Mouse (Mus musculus): Measurements from ENCODE around the gene Gm11011. TPM values are rescaled to one million over a fixed set of nuclear protein-coding genes. Genes with fewer than 3 reads are reported as not detected.
"Not testable (repeated sequence)": the region's sequence is repeated elsewhere in the genome, so short reads cannot be mapped to it uniquely, and the experiment has no call there.

The Gm11011 gene
- polyA plus RNA-seq (2012; rRNA removed), result not detected in 2 replicates

DNA sequence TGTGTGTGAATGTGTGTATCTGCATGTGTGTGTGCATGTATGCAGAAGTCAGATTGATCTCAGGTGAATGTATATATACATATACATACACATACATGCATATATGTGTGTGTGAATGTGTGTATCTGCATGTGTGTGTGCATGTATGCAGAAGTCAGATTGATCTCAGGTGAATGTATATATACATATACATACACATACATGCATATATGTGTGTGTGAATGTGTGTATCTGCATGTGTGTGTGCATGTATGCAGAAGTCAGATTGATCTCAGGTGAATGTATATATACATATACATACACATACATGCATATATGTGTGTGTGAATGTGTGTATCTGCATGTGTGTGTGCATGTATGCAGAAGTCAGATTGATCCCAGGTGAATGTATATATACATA, at the start of gene Gm11011:
TSS of gene Gm11011 (minus strand) at position 101 of the 400 bp plus-strand sequence.
- not testable (repeated sequence) for H3K4me1 ChIP-seq (ENCODE audit: control insufficient read depth, insufficient read depth, insufficient read length); H3K4me3 ChIP-seq (ENCODE audit: extremely low read depth, insufficient read depth, insufficient read length); H3K27me3 ChIP-seq (ENCODE audit: control insufficient read depth, insufficient read depth, low read length); H3K27ac ChIP-seq (ENCODE audit: insufficient read depth, low read length); DNase-seq (ENCODE audit: low read depth in 1 of 2, low spot score in 2 of 2); H3K36me3 ChIP-seq (ENCODE audit: control insufficient read depth, insufficient read depth, low read length)

DNA sequence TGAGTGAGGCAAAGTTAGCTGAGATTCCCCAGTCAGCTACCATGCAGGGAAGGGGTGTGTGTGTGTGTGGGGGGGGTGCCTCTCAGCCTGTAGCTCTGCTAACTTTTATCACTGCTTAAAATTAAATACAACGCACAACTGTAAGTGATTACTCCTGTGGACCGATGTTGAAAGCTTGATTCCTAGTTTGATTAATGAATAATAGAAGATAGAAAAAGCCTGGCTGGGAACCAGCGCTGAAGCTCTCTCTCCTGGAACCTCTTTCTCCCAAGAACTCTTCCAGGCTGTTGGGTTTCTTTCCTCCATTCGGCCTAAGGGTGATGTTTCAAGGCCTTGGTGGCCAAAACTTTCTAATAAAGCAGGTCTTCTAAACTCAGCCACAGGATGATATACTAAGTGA, 48.9 kb upstream of the Gm11011 start:
- H3K27me3 ChIP-seq (ENCODE audit: control insufficient read depth, insufficient read depth, low read length), result no peaks in the 10 kb centered on the region; the same call in 1 of the 2 replicates
- H3K36me3 ChIP-seq (ENCODE audit: control insufficient read depth, insufficient read depth, low read length), result no peaks in the 10 kb centered on the region
- no peak overlapping the region for H3K27ac ChIP-seq (ENCODE audit: insufficient read depth, low read length)
- no peaks in the 10 kb centered on the region for H3K4me1 ChIP-seq (ENCODE audit: control insufficient read depth, insufficient read depth, insufficient read length)
- TF ChIP-seq POLR2A (IDR thresholded peaks at IDR 0.05; ENCODE audit: low read depth, low read length), result no peak
- no peak for TF ChIP-seq CTCF (IDR thresholded peaks at IDR 0.05; ENCODE audit: extremely low read depth, insufficient read depth, insufficient read length, insufficient replicate concordance)
- DNase-seq (ENCODE audit: low read depth in 1 of 2, low spot score in 2 of 2), result no peak
- 83% methylated on average over 4 of the region's 4 CpGs for WGBS
- H3K4me3 ChIP-seq (ENCODE audit: extremely low read depth, insufficient read depth, insufficient read length), result no peak overlapping the region

DNA sequence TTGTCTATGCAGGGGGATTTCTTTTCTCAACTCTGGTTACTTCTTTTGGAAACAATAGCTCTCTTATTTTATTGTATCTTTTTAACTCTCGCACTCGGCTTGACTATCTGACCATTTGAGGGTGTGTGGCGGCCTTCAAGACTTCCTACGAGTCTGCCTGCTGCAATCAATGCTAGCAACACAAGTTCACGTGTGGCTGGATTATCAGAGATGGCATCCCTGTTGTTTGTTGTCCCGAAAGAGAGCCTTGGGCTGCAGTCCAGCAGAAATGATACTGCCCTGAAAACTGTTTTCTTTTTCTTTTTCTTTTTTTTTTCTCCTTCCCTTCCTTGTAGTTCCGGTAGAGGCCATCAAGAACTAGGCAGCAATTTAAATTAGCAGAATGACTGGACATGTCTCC, 47.9 kb upstream of the Gm11011 start:
- no peak for DNase-seq (ENCODE audit: low read depth in 1 of 2, low spot score in 2 of 2)
- WGBS, result 71% methylated on average over 7 of the region's 7 CpGs
- peak overlapping the region; percentile 38 for H3K27ac ChIP-seq (ENCODE audit: insufficient read depth, low read length)
- H3K36me3 ChIP-seq (ENCODE audit: control insufficient read depth, insufficient read depth, low read length), result no peaks in the 10 kb centered on the region
- no peaks in the 10 kb centered on the region for H3K4me1 ChIP-seq (ENCODE audit: control insufficient read depth, insufficient read depth, insufficient read length)
- H3K27me3 ChIP-seq (ENCODE audit: control insufficient read depth, insufficient read depth, low read length), result no peaks in the 10 kb centered on the region; the same call in 1 of the 2 replicates
- no peak for TF ChIP-seq POLR2A (IDR thresholded peaks at IDR 0.05; ENCODE audit: low read depth, low read length)
- no peak overlapping the region for H3K4me3 ChIP-seq (ENCODE audit: extremely low read depth, insufficient read depth, insufficient read length)

DNA sequence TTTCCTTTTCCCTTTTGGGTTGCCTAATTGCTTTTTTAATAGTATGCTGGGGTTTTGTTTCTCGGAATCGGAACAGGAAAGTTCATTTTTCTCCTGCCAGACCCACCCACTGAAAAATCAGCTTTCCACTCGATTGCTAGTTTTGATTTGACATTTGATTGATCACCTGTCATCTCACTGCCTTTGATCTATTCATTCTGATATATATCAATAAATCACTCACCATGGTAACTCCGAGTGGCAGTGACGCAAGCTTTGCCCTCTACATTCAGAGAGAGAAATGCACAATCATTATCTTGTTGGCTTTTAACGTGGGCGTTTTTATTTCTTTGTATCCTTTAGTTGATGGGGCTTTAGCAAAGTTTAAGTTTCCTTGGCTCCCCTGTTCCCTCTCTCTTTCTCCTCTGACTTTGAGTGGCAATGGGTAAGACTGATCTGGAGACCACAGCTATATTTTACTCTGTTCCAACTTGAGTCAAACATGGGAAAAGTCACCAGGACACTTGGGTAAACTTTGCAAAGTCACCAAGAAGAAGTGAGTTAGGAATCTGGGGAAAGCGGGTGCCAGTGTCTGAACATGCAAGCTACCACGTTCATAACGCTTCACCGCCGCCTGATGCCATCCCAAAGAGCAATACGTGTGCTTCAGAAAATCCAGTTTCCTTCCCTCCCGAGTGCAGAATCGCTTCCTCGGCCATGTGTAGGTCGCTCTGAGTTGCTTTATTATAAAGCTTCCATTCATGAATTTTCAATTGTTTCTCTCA, 47.3 kb upstream of the Gm11011 start:
- no peak for TF ChIP-seq CTCF (IDR thresholded peaks at IDR 0.05; ENCODE audit: extremely low read depth, insufficient read depth, insufficient read length, insufficient replicate concordance)
- no peak for TF ChIP-seq POLR2A (IDR thresholded peaks at IDR 0.05; ENCODE audit: low read depth, low read length)
- WGBS, result 59% methylated on average over 17 of the region's 17 CpGs
- Histone ChIP-seq H3K27me3 (ENCODE audit: control insufficient read depth, insufficient read depth, low read length) (no peaks in the 10 kb centered on the region; the same call in 1 of the 2 replicates), H3K4me3 (ENCODE audit: extremely low read depth, insufficient read depth, insufficient read length) (peak overlapping the region; percentile 30), H3K36me3 (ENCODE audit: control insufficient read depth, insufficient read depth, low read length) (no peaks in the 10 kb centered on the region), H3K27ac (ENCODE audit: insufficient read depth, low read length) (no peak overlapping the region; the same call in 1 of the 2 replicates), H3K4me1 (ENCODE audit: control insufficient read depth, insufficient read depth, insufficient read length) (no peaks in the 10 kb centered on the region)
- DNase-seq (ENCODE audit: low read depth in 1 of 2, low spot score in 2 of 2), result no peak

DNA sequence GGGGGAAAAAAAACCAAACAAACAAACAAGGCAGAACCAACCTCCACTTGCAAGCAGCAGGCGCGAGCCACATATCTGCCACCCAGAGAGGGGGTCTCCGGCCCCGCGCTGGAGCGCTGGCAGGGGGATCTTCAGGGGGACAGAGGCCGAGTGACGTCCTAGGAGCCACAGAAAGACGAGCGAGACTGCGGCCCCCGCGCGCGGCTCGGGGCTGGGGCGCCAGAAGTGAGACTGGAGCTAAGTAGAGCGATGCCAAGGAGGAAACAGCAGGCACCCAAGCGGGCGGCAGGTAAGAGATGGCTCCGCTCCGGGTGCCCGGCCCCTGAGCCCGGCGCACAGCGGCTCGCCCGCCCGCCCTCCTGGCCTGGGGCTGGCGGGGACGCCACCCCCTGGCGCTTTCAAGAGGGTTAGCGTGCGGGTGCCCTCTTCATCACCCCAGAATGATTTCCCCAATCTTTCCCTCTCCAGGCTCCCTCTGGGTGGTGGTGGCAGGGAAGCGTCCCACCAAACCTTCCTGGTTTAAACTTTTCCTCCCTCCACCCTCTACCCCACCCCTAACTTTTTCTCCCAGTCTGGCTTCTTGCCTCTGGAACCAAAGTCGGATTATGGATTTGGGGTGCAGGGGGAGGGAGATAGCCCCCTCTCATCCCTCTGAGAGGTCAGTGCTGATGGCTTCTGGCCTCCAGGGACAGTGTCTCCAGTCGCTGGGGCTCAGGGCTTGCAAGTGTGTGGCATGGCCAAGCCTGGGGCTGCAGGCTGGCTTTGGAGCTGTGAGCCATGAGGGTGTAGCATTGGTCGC, 46.1 kb upstream of the Gm11011 start:
- WGBS, result 1% methylated on average over 38 of the region's 38 CpGs
- DNase-seq (ENCODE audit: low read depth in 1 of 2, low spot score in 2 of 2), result no peak
- TF ChIP-seq CTCF (IDR thresholded peaks at IDR 0.05; ENCODE audit: extremely low read depth, insufficient read depth, insufficient read length, insufficient replicate concordance) (no peak), POLR2A (IDR thresholded peaks at IDR 0.05; ENCODE audit: low read depth, low read length) (no peak)
- Histone ChIP-seq H3K36me3 (ENCODE audit: control insufficient read depth, insufficient read depth, low read length) (no peaks in the 10 kb centered on the region), H3K27ac (ENCODE audit: insufficient read depth, low read length) (peak overlapping the region; percentile 55), H3K4me1 (ENCODE audit: control insufficient read depth, insufficient read depth, insufficient read length) (no peaks in the 10 kb centered on the region), H3K4me3 (ENCODE audit: extremely low read depth, insufficient read depth, insufficient read length) (peak overlapping the region; percentile 37; the same call in 1 of the 2 replicates), H3K27me3 (ENCODE audit: control insufficient read depth, insufficient read depth, low read length) (no peaks in the 10 kb centered on the region; the same call in 1 of the 2 replicates)

DNA sequence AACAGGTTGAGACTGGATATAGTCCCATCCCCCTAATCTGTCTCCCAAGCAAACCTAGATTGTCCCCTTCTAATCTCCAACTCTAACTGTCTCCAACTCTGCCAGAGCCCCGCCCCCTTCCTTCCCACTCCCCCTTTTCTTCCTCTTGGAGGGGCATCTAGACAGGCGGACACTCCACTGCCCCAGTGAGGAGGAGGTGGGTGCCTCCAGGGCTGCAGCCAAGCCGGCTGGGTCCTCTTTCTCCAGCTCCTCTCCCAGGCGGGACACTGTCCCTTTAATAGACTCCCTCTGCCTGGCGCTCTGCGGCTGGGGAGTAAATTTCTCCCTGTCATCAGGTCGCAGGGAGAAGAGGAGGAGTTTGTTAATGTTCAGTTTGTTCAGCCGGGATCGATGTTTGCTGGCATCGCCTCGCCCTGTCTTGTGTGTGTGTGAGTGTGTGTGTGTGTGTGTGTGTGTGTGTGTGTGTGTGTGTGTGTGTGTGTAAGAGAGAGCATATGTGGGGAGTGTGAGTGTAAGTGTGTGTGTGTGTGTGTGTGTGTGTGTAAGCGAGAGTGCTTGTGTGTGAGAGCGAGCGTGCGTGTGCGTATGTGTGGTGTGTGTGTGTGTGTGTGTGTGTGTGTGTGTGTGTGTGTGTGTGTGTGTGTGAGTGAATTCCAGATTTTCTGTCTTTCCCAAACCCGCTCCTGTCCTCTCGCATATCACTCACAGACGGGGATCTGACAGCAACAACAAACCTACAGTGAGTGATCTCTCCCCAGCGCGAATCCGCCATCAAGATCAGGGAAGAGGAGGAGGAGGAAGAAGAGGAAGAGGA, 45.0 kb upstream of the Gm11011 start, which contains the start of gene Tshz2:
TSS of gene Tshz2 (plus strand) at position 676 of the 814 bp plus-strand sequence.
- WGBS, result 5% methylated on average over 22 of the region's 22 CpGs
- no peak for DNase-seq (ENCODE audit: low read depth in 1 of 2, low spot score in 2 of 2)
- Histone ChIP-seq H3K36me3 (ENCODE audit: control insufficient read depth, insufficient read depth, low read length) (no peaks in the 10 kb centered on the region), H3K4me3 (ENCODE audit: extremely low read depth, insufficient read depth, insufficient read length) (peak within 1 kb of the TSS; percentile 37; the same call in 1 of the 2 replicates), H3K27me3 (ENCODE audit: control insufficient read depth, insufficient read depth, low read length) (no peaks in the 10 kb centered on the region; the same call in 1 of the 2 replicates), H3K27ac (ENCODE audit: insufficient read depth, low read length) (peak within 1 kb of the TSS; percentile 55), H3K4me1 (ENCODE audit: control insufficient read depth, insufficient read depth, insufficient read length) (no peaks in the 10 kb centered on the region)
- TF ChIP-seq POLR2A (IDR thresholded peaks at IDR 0.05; ENCODE audit: low read depth, low read length), result no peak
- no peak for TF ChIP-seq CTCF (IDR thresholded peaks at IDR 0.05; ENCODE audit: extremely low read depth, insufficient read depth, insufficient read length, insufficient replicate concordance)
